Mouse (Mus musculus): ENCODE measurements around the gene Mrgprh. TPM values are rescaled to one million over a fixed set of nuclear protein-coding genes. Genes with fewer than 3 reads are reported as not detected.

Mrgprh gene
- polyA plus RNA-seq, 1 experiment from 2014 or later, result not detected

- Histone ChIP-seq H3K4me1 (replicated peaks) (no peaks in the 10 kb centered on the region), H3K4me2 (no peak overlapping the region), H3K9ac (no peak overlapping the region), H3K27ac (replicated peaks) (no peak overlapping the region), H3K9me3 (no peaks in the 10 kb centered on the region), H3K4me3 (no peak overlapping the region), H3K27me3 (no peaks in the 10 kb centered on the region), H3K36me3 (no peaks in the 10 kb centered on the region)
- no peak for ATAC-seq (ENCODE audit: low FRiP score, low read depth)
- 82% methylated on average over 8 of the region's 8 CpGs for WGBS
Observed at GRCm38 (mm10) chr17:12849778-12850382, 26.0 kb upstream of the Mrgprh start.

- WGBS, result 67% methylated on average over 11 of the region's 11 CpGs
- no peak for ATAC-seq (ENCODE audit: low FRiP score, low read depth)
- no peak overlapping the region for H3K4me2 ChIP-seq
- no peaks in the 10 kb centered on the region for H3K9me3 ChIP-seq
- no peak overlapping the region for H3K27ac ChIP-seq (replicated peaks)
- H3K9ac ChIP-seq, result no peak overlapping the region
- no peaks in the 10 kb centered on the region for H3K27me3 ChIP-seq
- H3K4me3 ChIP-seq, result no peak overlapping the region
- no peaks in the 10 kb centered on the region for H3K36me3 ChIP-seq
- no peaks in the 10 kb centered on the region for H3K4me1 ChIP-seq (replicated peaks)
Observed at GRCm38 (mm10) chr17:12851689-12852088, 24.1 kb upstream of the Mrgprh start.

GRCm38 (mm10) chr17:12853821-12854220 lies 22.0 kb upstream of the Mrgprh start:
- no peak overlapping the region for H3K27ac ChIP-seq (replicated peaks)
- no peaks in the 10 kb centered on the region for H3K36me3 ChIP-seq
- H3K4me1 ChIP-seq (replicated peaks), result no peaks in the 10 kb centered on the region
- ATAC-seq (ENCODE audit: low FRiP score, low read depth), result no peak
- H3K27me3 ChIP-seq, result no peaks in the 10 kb centered on the region
- 80% methylated on average over 2 of the region's 2 CpGs for WGBS
- H3K9me3 ChIP-seq, result no peaks in the 10 kb centered on the region
- H3K4me3 ChIP-seq, result no peak overlapping the region
- no peak overlapping the region for H3K4me2 ChIP-seq
- no peak overlapping the region for H3K9ac ChIP-seq

GRCm38 (mm10) chr17:12854386-12854785 lies 21.4 kb upstream of the Mrgprh start:
- Histone ChIP-seq H3K27ac (replicated peaks) (no peak overlapping the region), H3K27me3 (no peaks in the 10 kb centered on the region), H3K4me3 (no peak overlapping the region), H3K4me2 (no peak overlapping the region), H3K36me3 (no peaks in the 10 kb centered on the region), H3K4me1 (replicated peaks) (no peaks in the 10 kb centered on the region), H3K9ac (no peak overlapping the region), H3K9me3 (no peaks in the 10 kb centered on the region)
- WGBS, result 97% methylated on average over 11 of the region's 11 CpGs
- ATAC-seq (ENCODE audit: low FRiP score, low read depth), result no peak

- H3K4me2 ChIP-seq, result no peak overlapping the region
- no peaks in the 10 kb centered on the region for H3K4me1 ChIP-seq (replicated peaks)
- ATAC-seq (ENCODE audit: low FRiP score, low read depth), result no peak
- H3K9ac ChIP-seq, result no peak overlapping the region
- H3K9me3 ChIP-seq, result no peaks in the 10 kb centered on the region
- no peak overlapping the region for H3K4me3 ChIP-seq
- 60% methylated on average over 3 of the region's 3 CpGs for WGBS
- no peaks in the 10 kb centered on the region for H3K36me3 ChIP-seq
- no peak overlapping the region for H3K27ac ChIP-seq (replicated peaks)
- H3K27me3 ChIP-seq, result no peaks in the 10 kb centered on the region
Observed at GRCm38 (mm10) chr17:12857395-12857794, 18.4 kb upstream of the Mrgprh start.

GRCm38 (mm10) chr17:12858072-12858471 lies 17.8 kb upstream of the Mrgprh start:
- Histone ChIP-seq H3K27me3 (no peaks in the 10 kb centered on the region), H3K9ac (no peak overlapping the region), H3K4me1 (replicated peaks) (no peaks in the 10 kb centered on the region), H3K36me3 (no peaks in the 10 kb centered on the region), H3K9me3 (no peaks in the 10 kb centered on the region), H3K27ac (replicated peaks) (no peak overlapping the region), H3K4me3 (no peak overlapping the region), H3K4me2 (no peak overlapping the region)
- ATAC-seq (ENCODE audit: low FRiP score, low read depth), result no peak
- WGBS, result 36% methylated on average over 4 of the region's 4 CpGs

- no peak for ATAC-seq (ENCODE audit: low FRiP score, low read depth)
- H3K4me1 ChIP-seq (replicated peaks), result no peaks in the 10 kb centered on the region
- 82% methylated on average over 8 of the region's 8 CpGs for WGBS
- H3K9ac ChIP-seq, result no peak overlapping the region
- H3K4me3 ChIP-seq, result no peak overlapping the region
- H3K36me3 ChIP-seq, result no peaks in the 10 kb centered on the region
- H3K27me3 ChIP-seq, result no peaks in the 10 kb centered on the region
- no peak overlapping the region for H3K27ac ChIP-seq (replicated peaks)
- H3K9me3 ChIP-seq, result no peaks in the 10 kb centered on the region
- no peak overlapping the region for H3K4me2 ChIP-seq
Observed at GRCm38 (mm10) chr17:12859006-12859520, 16.8 kb upstream of the Mrgprh start.

- Histone ChIP-seq H3K9me3 (no peaks in the 10 kb centered on the region), H3K27me3 (no peaks in the 10 kb centered on the region), H3K36me3 (no peaks in the 10 kb centered on the region), H3K27ac (replicated peaks) (no peak overlapping the region), H3K4me2 (no peak overlapping the region), H3K9ac (no peak overlapping the region), H3K4me1 (replicated peaks) (no peaks in the 10 kb centered on the region), H3K4me3 (no peak overlapping the region)
- ATAC-seq (ENCODE audit: low FRiP score, low read depth), result no peak
Observed at GRCm38 (mm10) chr17:12864111-12864510, 11.7 kb upstream of the Mrgprh start.

GRCm38 (mm10) chr17:12865407-12865806 lies 10.4 kb upstream of the Mrgprh start:
- Histone ChIP-seq H3K9ac (no peak overlapping the region), H3K36me3 (no peaks in the 10 kb centered on the region), H3K4me3 (no peak overlapping the region), H3K27ac (replicated peaks) (no peak overlapping the region), H3K27me3 (no peaks in the 10 kb centered on the region), H3K4me2 (no peak overlapping the region), H3K9me3 (no peaks in the 10 kb centered on the region), H3K4me1 (replicated peaks) (no peaks in the 10 kb centered on the region)
- no peak for ATAC-seq (ENCODE audit: low FRiP score, low read depth)
- 64% methylated on average over 3 of the region's 3 CpGs for WGBS

- ATAC-seq (ENCODE audit: low FRiP score, low read depth), result no peak
- Histone ChIP-seq H3K27me3 (no peaks in the 10 kb centered on the region), H3K4me2 (no peak overlapping the region), H3K4me3 (no peak overlapping the region), H3K4me1 (replicated peaks) (no peaks in the 10 kb centered on the region), H3K9ac (no peak overlapping the region), H3K36me3 (no peaks in the 10 kb centered on the region), H3K27ac (replicated peaks) (no peak overlapping the region), H3K9me3 (no peaks in the 10 kb centered on the region)
- WGBS, result 87% methylated on average over 10 of the region's 10 CpGs
Observed at GRCm38 (mm10) chr17:12866853-12867252, 9.0 kb upstream of the Mrgprh start.

- Histone ChIP-seq H3K4me1 (replicated peaks) (no peaks in the 10 kb centered on the region), H3K4me2 (no peak within 1 kb of the TSS), H3K36me3 (no peaks in the 10 kb centered on the region), H3K9ac (no peak within 1 kb of the TSS), H3K27me3 (no peaks in the 10 kb centered on the region), H3K9me3 (no peaks in the 10 kb centered on the region), H3K27ac (replicated peaks) (no peak within 1 kb of the TSS), H3K4me3 (no peak within 1 kb of the TSS)
- no peak for ATAC-seq (ENCODE audit: low FRiP score, low read depth)
- 61% methylated on average over 2 of the region's 2 CpGs for WGBS
Observed at GRCm38 (mm10) chr17:12868043-12868442, 7.8 kb upstream of the Mrgprh start, which contains the start of gene Mas1. TSS of gene Mas1 (minus strand) at chr17:12868143.

GRCm38 (mm10) chr17:12868640-12869039 lies 7.2 kb upstream of the Mrgprh start:
- Histone ChIP-seq H3K4me1 (replicated peaks) (no peaks in the 10 kb centered on the region), H3K27ac (replicated peaks) (no peak overlapping the region), H3K4me3 (no peak overlapping the region), H3K4me2 (no peak overlapping the region), H3K27me3 (no peaks in the 10 kb centered on the region), H3K36me3 (no peaks in the 10 kb centered on the region), H3K9me3 (no peaks in the 10 kb centered on the region), H3K9ac (no peak overlapping the region)
- ATAC-seq (ENCODE audit: low FRiP score, low read depth), result no peak
- 37% methylated on average over 4 of the region's 4 CpGs for WGBS
